Mouse (Mus musculus) cerebellum, adult 2 months (tissue): ENCODE results near the gene Lin7c. TPM values are rescaled to one million over a fixed set of nuclear protein-coding genes. Genes with fewer than 3 reads are reported as not detected.

Experiments used
- DNase-seq, 2 experiments: peaks; one replicate each; pipeline ENCODE4 v3.0.0; 2021
- H3K27ac ChIP-seq: fragments of 200-500 bp; 2 replicates; pipeline ENCODE4 v1.5.1; 2012; ENCODE audit warnings: low read length, control low read depth, inconsistent platforms; ENCODE audit not compliant: insufficient read depth
- H3K27me3 ChIP-seq: fragments of 200-500 bp; 2 replicates; pipeline ENCODE4 v1.6.1; 2012; ENCODE audit warnings: inconsistent platforms, mild to moderate bottlenecking, low read length, moderate library complexity; ENCODE audit not compliant: control insufficient read depth, insufficient read depth
- H3K4me1 ChIP-seq: fragments of 200-500 bp; 2 replicates; pipeline ENCODE4 v1.6.1; 2011; ENCODE audit warnings: low read length; ENCODE audit not compliant: control insufficient read depth, insufficient read depth
- H3K4me3 ChIP-seq: fragments of 200-500 bp; replicated peaks from 2 replicates; pipeline ENCODE3; 2011; ENCODE audit warnings: mild to moderate bottlenecking, low read depth, low read length, control low read depth; ENCODE audit not compliant: insufficient read depth
- CTCF ChIP-seq: fragments of 200-500 bp; IDR thresholded peaks from 2 replicates; pipeline ENCODE4 v1.5.1; 2011; ENCODE audit warnings: low read depth, mild to moderate bottlenecking, control low read depth, low read length, moderate library complexity, borderline replicate concordance; ENCODE audit not compliant: insufficient read depth
- POLR2A ChIP-seq: fragments of 200-500 bp; IDR thresholded peaks from 2 replicates; pipeline ENCODE4 v1.6.1; 2011; ENCODE audit warnings: low read length, control low read depth, borderline replicate concordance; ENCODE audit not compliant: insufficient read depth
- WGBS: fragments of 180-500 bp; shearing (Covaris S2); methylation state at CpG from one replicate; pipeline ENCODE4 v1.1.7; 2018; 5-methylcytosine and 5-hydroxymethylcytosine counted together
- polyA plus RNA-seq: library from polyadenylated mRNA; depleted of rRNA; stranded (reverse); fragments of >200 nt; gene quantifications from 2 replicates; pipeline ENCODE4 v1.2.3, GENCODE M21; 2012

Gene Lin7c
- polyA plus RNA-seq, 1 experiment, result 35.5 TPM

DNA sequence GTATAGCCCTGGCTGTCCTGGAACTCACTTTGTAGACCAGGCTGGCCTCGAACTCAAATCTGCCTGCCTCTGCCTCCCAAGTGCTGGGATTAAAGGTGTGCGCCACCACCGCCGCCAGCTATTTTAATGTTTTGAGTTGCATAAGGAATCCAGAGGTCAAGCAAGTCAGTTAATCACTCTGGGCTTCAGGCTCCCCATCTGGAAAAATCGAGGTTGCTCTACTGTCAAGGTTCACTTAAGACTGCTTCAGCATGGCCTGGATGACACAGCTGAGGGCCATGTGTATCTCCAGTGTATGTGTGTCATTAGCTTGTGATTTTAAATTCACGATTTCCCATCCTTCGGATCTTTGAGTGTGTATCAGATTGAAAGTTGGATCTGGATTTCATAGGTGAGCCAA lies 36.8 kb downstream of the Lin7c start:
- 60% methylated on average over 7 of the region's 7 CpGs for WGBS
- no peak overlapping the region; the same call in 1 of the 2 replicates for H3K27ac ChIP-seq
- H3K27me3 ChIP-seq, result no peaks in the 10 kb centered on the region
- H3K4me1 ChIP-seq, result peaks cover 15% of the 10 kb centered on the region
- TF ChIP-seq CTCF (no peak), POLR2A (no peak)
- no peak overlapping the region for H3K4me3 ChIP-seq
- DNase-seq, result no peak

DNA sequence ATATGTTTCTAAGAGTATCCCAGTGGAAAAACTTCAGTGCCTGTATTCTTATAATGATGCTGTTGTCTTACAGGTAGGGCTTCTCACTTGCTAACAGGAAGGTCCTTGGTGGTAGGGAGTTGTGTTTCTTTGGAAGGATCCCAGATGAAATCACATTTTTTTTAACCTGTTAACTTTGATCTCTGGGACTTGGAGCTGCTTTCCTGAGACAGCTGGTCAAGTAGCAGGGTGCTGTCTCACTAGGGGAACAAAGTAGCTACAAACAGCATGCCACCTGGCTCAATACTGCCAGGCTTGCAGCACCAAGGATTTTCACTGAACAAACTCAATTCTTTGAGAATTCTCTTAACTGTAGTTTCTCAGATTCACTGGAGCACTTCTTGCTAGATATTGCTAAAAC lies 37.2 kb downstream of the Lin7c start:
- H3K4me3 ChIP-seq, result no peak overlapping the region
- peaks cover 17% of the 10 kb centered on the region for H3K4me1 ChIP-seq
- TF ChIP-seq POLR2A (no peak), CTCF (no peak)
- H3K27me3 ChIP-seq, result no peaks in the 10 kb centered on the region
- no peak overlapping the region; the same call in 1 of the 2 replicates for H3K27ac ChIP-seq
- DNase-seq, result peak; percentile 72 to 87

DNA sequence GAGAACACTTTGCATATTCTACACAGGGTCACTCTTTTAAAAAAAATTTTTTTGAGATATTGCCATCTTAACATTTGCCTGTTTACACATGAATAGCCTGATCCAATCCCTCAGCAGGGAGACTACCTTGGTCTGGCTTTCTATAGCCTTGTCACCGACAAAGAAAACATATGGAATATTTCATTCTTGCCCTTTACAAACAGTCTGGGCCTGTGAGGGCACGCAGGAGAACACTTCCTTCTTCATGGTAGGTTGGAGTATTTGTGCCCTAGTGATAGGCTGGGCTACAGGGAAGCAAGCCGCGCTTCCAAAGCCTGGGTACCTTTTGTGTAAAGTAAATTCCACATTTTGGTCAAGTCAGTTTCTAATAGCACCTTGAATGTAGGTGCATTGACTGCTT lies 38.1 kb downstream of the Lin7c start:
- 5% methylated on average over 4 of the region's 4 CpGs for WGBS
- TF ChIP-seq POLR2A, result no peak
- no peak for TF ChIP-seq CTCF
- Histone ChIP-seq H3K4me1 (peaks cover 24% of the 10 kb centered on the region), H3K27ac (peak overlapping the region; percentile 66), H3K27me3 (no peaks in the 10 kb centered on the region), H3K4me3 (no peak overlapping the region)
- DNase-seq, result peak; percentile 57 to 81

DNA sequence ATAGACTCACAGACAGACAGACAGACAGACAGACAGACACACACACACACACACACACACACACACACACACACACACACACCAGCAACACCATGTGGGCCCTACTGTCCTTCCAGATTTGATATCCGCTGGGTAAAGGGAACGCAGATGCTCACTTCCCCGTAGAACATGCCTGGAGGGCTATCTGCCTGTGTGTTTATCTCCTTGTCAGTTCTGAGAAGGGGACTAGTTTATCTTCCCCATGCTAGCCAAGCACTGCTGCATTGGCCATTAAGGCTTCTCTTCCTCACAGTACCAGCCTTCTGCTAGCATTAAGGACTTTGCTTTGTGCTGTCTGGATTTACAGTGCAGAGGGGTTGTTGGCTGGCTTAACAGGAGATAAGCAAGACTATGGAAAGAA lies 38.6 kb downstream of the Lin7c start:
- Histone ChIP-seq H3K27me3 (no peaks in the 10 kb centered on the region), H3K4me3 (no peak overlapping the region), H3K27ac (peak overlapping the region; percentile 66), H3K4me1 (peaks cover 27% of the 10 kb centered on the region)
- no peak for DNase-seq
- TF ChIP-seq POLR2A (no peak), CTCF (no peak)
- 31% methylated on average over 3 of the region's 3 CpGs for WGBS

DNA sequence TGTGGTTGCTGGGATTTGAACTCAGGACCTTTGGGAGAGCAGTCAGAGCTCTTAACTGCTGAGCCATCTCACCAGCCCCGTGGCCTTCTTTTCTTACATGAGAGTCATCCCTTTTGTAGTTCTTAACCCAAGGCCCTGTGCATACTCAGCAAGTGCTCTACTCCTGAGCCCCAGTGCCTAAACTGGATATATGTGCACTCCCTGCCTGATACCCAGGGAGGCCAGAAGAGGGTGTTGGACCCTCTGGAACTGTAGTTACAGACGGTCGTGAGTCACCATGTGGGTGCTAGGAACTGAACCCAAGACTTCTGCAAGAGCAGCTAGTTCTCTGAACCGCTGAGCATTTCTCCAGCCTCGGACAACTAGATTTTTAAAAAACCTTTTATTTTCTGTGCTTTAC lies 39.7 kb downstream of the Lin7c start:
- no peak overlapping the region for H3K27ac ChIP-seq
- H3K4me3 ChIP-seq, result no peak overlapping the region
- WGBS, result 96% methylated on average over 5 of the region's 5 CpGs
- peaks cover 32% of the 10 kb centered on the region for H3K4me1 ChIP-seq
- DNase-seq, result no peak
- TF ChIP-seq POLR2A, result no peak
- TF ChIP-seq CTCF, result no peak
- H3K27me3 ChIP-seq, result no peaks in the 10 kb centered on the region

DNA sequence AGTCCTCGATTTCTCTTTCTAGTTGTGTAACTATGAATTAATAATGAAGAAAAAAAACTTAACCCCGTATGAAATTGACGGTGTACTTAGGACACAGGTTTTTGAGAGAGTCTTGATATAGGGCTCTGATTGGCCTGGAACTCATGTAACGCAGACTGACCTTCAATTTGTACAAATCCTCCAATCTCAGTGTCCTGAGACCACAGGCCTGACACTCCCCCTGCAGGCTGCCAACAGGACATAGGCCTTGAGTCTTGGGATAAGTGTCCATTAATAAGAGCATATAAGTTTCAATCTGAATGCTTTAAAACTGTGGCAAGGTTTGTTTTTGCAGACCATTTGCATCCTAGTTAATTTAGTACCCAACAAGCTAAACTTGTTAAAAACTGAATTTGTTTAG lies 40.1 kb downstream of the Lin7c start:
- Histone ChIP-seq H3K4me1 (peaks cover 32% of the 10 kb centered on the region), H3K27me3 (no peaks in the 10 kb centered on the region), H3K27ac (no peak overlapping the region), H3K4me3 (no peak overlapping the region)
- TF ChIP-seq CTCF (no peak), POLR2A (no peak)
- no peak for DNase-seq
- WGBS, result 95% methylated on average over 4 of the region's 4 CpGs

DNA sequence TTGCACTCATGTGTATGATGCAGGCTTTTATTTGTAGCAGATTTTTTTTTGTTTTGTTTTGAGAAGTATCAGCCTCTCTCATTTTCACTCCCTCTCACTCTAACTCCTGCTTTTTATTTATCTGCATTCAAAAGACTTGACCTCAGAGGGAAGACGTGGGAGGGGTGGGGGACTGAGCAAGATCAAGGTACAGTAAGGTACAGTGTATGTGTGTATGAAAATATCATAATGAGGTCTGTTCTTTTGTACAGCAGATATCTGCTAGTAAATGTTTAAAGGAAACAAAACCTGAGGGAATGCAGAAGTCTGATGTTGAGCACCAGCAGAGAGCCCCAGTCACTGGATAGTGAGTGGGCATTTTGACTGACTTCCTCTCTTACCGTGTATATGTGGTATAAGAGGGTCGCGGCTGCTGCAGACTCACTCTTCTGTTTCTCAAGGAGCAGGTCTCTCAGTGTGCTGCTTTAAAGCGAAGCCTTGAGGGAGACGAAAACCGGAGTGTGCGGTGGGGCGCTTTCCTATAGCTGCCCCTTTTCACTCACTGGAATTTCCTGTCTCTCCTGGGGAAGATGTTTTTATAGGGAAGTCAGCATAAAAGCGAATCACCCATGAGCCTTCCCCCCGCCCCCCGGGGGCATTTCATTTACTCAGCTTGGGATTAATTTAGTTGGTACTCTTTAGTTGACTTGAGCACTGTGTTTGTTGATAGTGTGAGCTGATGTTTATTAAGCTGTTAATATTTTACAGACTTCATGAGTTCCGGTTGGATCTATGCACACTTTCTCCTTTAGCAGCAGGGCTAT lies 41.5 kb downstream of the Lin7c start:
- peaks cover 32% of the 10 kb centered on the region for H3K4me1 ChIP-seq

DNA sequence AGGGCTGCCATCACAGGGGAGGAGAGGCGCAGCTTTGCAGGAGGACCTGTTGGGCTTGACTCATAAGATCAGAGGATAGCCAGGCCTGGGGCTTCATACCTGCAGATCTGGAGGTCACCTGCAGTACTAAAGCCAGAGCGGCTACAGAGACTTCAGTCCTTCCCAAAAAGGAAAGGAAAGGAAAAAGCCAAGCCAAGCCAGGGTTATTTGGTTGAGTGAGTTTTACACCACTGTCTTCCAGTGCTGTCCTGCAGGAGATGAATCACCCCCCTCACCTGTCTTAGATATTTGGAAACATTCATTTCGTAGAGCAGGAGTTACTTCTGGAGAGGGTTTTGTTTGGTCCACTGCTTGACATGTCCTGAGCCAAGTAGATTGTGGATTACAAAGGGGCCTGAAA lies 42.5 kb downstream of the Lin7c start:
- Histone ChIP-seq H3K4me3 (no peak overlapping the region), H3K4me1 (peaks cover 32% of the 10 kb centered on the region), H3K27ac (no peak overlapping the region), H3K27me3 (no peaks in the 10 kb centered on the region)
- 62% methylated on average over 3 of the region's 3 CpGs for WGBS
- TF ChIP-seq POLR2A (no peak), CTCF (no peak)
- no peak for DNase-seq

More for the DNA sequence above, 41.5 kb downstream of the Lin7c start:
- no peak for TF ChIP-seq CTCF
- TF ChIP-seq POLR2A, result no peak
- Histone ChIP-seq H3K27ac (no peak overlapping the region), H3K27me3 (no peaks in the 10 kb centered on the region), H3K4me3 (no peak overlapping the region)
- 86% methylated on average over 13 of the region's 13 CpGs for WGBS
- DNase-seq, result no peak
